In genomic region chr4:115280342-115280741, GRCm38 (mm10) we compare ENCODE assay signal across 10 mouse cellular contexts. TPM values are rescaled to one million over a fixed set of nuclear protein-coding genes. Genes with fewer than 3 reads are reported as not detected.
DNase-seq lines count a peak whose midpoint lies in the region; ATAC-seq and TF ChIP-seq lines count a peak whose summit lies in the region.
"Had no signal": no experiment of that assay in that cellular context is flagged by ENCODE, and none has a peak within 500 bp of the region (broad histone marks: within the 10 kb centered on the region; RNA-seq: fewer than 3 reads in every experiment).

No protein-coding gene starts in this region.

- H3K4me1 ChIP-seq in stomach, embryonic 14.5 days (ENCODE audit: control insufficient read depth, insufficient read depth, low read length), result no peaks in the 10 kb centered on the region
- no peaks in the 10 kb centered on the region for H3K4me1 ChIP-seq in stomach, postnatal 0 days (replicated peaks; ENCODE audit: control insufficient read depth, insufficient read depth)
- no peaks in the 10 kb centered on the region for H3K4me1 ChIP-seq in hindbrain, embryonic 11.5 days (replicated peaks; ENCODE audit: control insufficient read depth, insufficient read depth, low read length)
- H3K4me1 ChIP-seq in liver, embryonic 15.5 days (replicated peaks), result 0 out of 2 replicates have a peak, but pooled peaks cover 2% of the 10 kb centered on the region

- ATAC-seq in stomach, embryonic 14.5 days (ENCODE audit: insufficient number of reproducible peaks, insufficient read depth, low FRiP score, low read depth), result no peak
- no peak for ATAC-seq in stomach, postnatal 0 days (ENCODE audit: low FRiP score, low TSS enrichment)
- ATAC-seq in hindbrain, embryonic 11.5 days (ENCODE audit: low FRiP score), result peak; percentile 29; the same call in 1 of the 2 replicates
- no peak for ATAC-seq in liver, embryonic 15.5 days (ENCODE audit: insufficient read depth)
- ATAC-seq: Patski had no signal

- no peaks in the 10 kb centered on the region for H3K36me3 ChIP-seq in stomach, embryonic 14.5 days (ENCODE audit: control insufficient read depth, insufficient read depth, low read length)
- H3K36me3 ChIP-seq in stomach, postnatal 0 days (ENCODE audit: control insufficient read depth, insufficient read depth, low read length), result no peaks in the 10 kb centered on the region
- H3K36me3 ChIP-seq in hindbrain, embryonic 11.5 days (ENCODE audit: control insufficient read depth, insufficient read depth, low read length), result no peaks in the 10 kb centered on the region
- H3K36me3 ChIP-seq in liver, embryonic 15.5 days (replicated peaks), result no peaks in the 10 kb centered on the region

- H3K9me3 ChIP-seq in stomach, embryonic 14.5 days (ENCODE audit: control insufficient read depth, low read depth, low read length), result no peaks in the 10 kb centered on the region
- no peaks in the 10 kb centered on the region for H3K9me3 ChIP-seq in stomach, postnatal 0 days (ENCODE audit: control insufficient read depth, low read length)
- H3K9me3 ChIP-seq in hindbrain, embryonic 11.5 days (ENCODE audit: control insufficient read depth, low read length), result no peaks in the 10 kb centered on the region
- H3K9me3 ChIP-seq in liver, embryonic 15.5 days (replicated peaks), result no peaks in the 10 kb centered on the region

- H3K9ac ChIP-seq in stomach, embryonic 14.5 days (replicated peaks; ENCODE audit: low read depth, low read length), result no peak overlapping the region
- no peak overlapping the region for H3K9ac ChIP-seq in stomach, postnatal 0 days (ENCODE audit: low read length)
- no peak overlapping the region for H3K9ac ChIP-seq in hindbrain, embryonic 11.5 days (ENCODE audit: low read depth, low read length)
- no peak overlapping the region for H3K9ac ChIP-seq in liver, embryonic 15.5 days

- H3K4me3 ChIP-seq in stomach, embryonic 14.5 days (ENCODE audit: low read depth, low read length), result no peak overlapping the region
- no peak overlapping the region for H3K4me3 ChIP-seq in stomach, postnatal 0 days (ENCODE audit: low read depth, low read length)
- no peak overlapping the region; the same call in 1 of the 2 replicates for H3K4me3 ChIP-seq in hindbrain, embryonic 11.5 days (ENCODE audit: low read depth, low read length)
- no peak overlapping the region for H3K4me3 ChIP-seq in liver, embryonic 15.5 days (replicated peaks)

- peak overlapping the region; percentile 35 for H3K4me2 ChIP-seq in stomach, embryonic 14.5 days (replicated peaks; ENCODE audit: low read depth, low read length)
- H3K4me2 ChIP-seq in stomach, postnatal 0 days (replicated peaks; ENCODE audit: low read depth), result no peak overlapping the region
- no peak overlapping the region; the same call in 1 of the 2 replicates for H3K4me2 ChIP-seq in hindbrain, embryonic 11.5 days (replicated peaks; ENCODE audit: low read depth, low read length)
- peak overlapping the region; percentile 49 for H3K4me2 ChIP-seq in liver, embryonic 15.5 days

- no peak for DNase-seq in stomach, postnatal 0 days (ENCODE audit: low spot score)
- peak; percentile 1 for DNase-seq in hindbrain, embryonic 11.5 days (ENCODE audit: low spot score)
- DNase-seq in gastrocnemius, postnatal 14 days, result no peak
- DNase-seq in urinary bladder, postnatal 25 days (ENCODE audit: low spot score), result no peak
- DNase-seq in right cerebral cortex, postnatal 4 days, result no peak

- H3K27me3 ChIP-seq in stomach, embryonic 14.5 days (ENCODE audit: control insufficient read depth, insufficient read depth, low read length), result no peaks in the 10 kb centered on the region
- no peaks in the 10 kb centered on the region for H3K27me3 ChIP-seq in stomach, postnatal 0 days (ENCODE audit: control insufficient read depth, insufficient read depth, low read length)
- H3K27me3 ChIP-seq in hindbrain, embryonic 11.5 days (ENCODE audit: control insufficient read depth, insufficient read depth, low read length), result no peaks in the 10 kb centered on the region
- no peaks in the 10 kb centered on the region for H3K27me3 ChIP-seq in liver, embryonic 15.5 days
- H3K27me3 ChIP-seq: Patski had no signal

- no peak for TF ChIP-seq EP300 in stomach, postnatal 0 days (optimal IDR thresholded peaks at IDR 0.05)

- intact Hi-C loops in gastrocnemius, postnatal 14 days (cut with DNase I; ENCODE audit: low total_unique reads), result no loop called here

- H3K27ac ChIP-seq in stomach, embryonic 14.5 days (ENCODE audit: low read length), result no peak overlapping the region
- H3K27ac ChIP-seq in stomach, postnatal 0 days (replicated peaks), result no peak overlapping the region
- H3K27ac ChIP-seq in hindbrain, embryonic 11.5 days (ENCODE audit: low read depth, low read length), result no peak overlapping the region
- H3K27ac ChIP-seq in liver, embryonic 15.5 days (replicated peaks), result no peak overlapping the region

- TF ChIP-seq CTCF in stomach, postnatal 0 days (IDR thresholded peaks at IDR 0.05; ENCODE audit: low read depth), result no peak

RNA-seq across cellular contexts. Expression of gene Cyp4a12a, which starts 18.5 kb away (rescaled TPM):
- polyA plus RNA-seq in stomach, embryonic 14.5 days (2014; fragmentation: Nextera tagmentation; extraction: Ambion mirVana), result not detected in 2 replicates
- 0.05 TPM in 1 of 2 replicates, not detected in the other for polyA plus RNA-seq in stomach, postnatal 0 days (2015; fragmentation: Nextera tagmentation; extraction: Ambion mirVana)
- not detected in 2 replicates for polyA plus RNA-seq in hindbrain, embryonic 11.5 days (2014; fragmentation: Nextera tagmentation; extraction: Ambion mirVana)
- polyA plus RNA-seq in liver, embryonic 15.5 days (2015; fragmentation: Nextera tagmentation; extraction: Ambion mirVana), result 0.03 TPM in 1 of 2 replicates, not detected in the other
- not detected for total RNA-seq in gastrocnemius, postnatal 14 days (2021)
- total RNA-seq: layer of hippocampus, postnatal 25 days had no signal
- polyA plus RNA-seq: brain, embryonic 14.5 days had no signal

RNA-seq across cellular contexts. Expression of gene Cyp4a29, which starts 38.5 kb away (rescaled TPM):
- polyA plus RNA-seq in stomach, embryonic 14.5 days (2014; fragmentation: Nextera tagmentation; extraction: Ambion mirVana), result not detected in 2 replicates
- 0.06 and 0.13 TPM in 2 replicates for polyA plus RNA-seq in stomach, postnatal 0 days (2015; fragmentation: Nextera tagmentation; extraction: Ambion mirVana)
- not detected in 2 replicates for polyA plus RNA-seq in hindbrain, embryonic 11.5 days (2014; fragmentation: Nextera tagmentation; extraction: Ambion mirVana)
- not detected in 2 replicates for polyA plus RNA-seq in liver, embryonic 15.5 days (2015; fragmentation: Nextera tagmentation; extraction: Ambion mirVana)
- total RNA-seq in gastrocnemius, postnatal 14 days (2021), result not detected
- total RNA-seq: layer of hippocampus, postnatal 25 days had no signal
- polyA plus RNA-seq: brain, embryonic 14.5 days; Patski had no signal

Comparison
In these comparisons a context has a peak if more than half of its experiments do, and no peak if none do; other contexts are left out.
1. H3K4me2 ChIP-seq: peak in stomach, embryonic 14.5 days (single experiment) and liver, embryonic 15.5 days (single experiment); none in stomach, postnatal 0 days (single experiment) and hindbrain, embryonic 11.5 days (single experiment).